Mouse (Mus musculus): ENCODE results near the gene Ywhah. TPM values are rescaled to one million over a fixed set of nuclear protein-coding genes. Genes with fewer than 3 reads are reported as not detected.
"Not testable (repeated sequence)": the region's sequence is repeated elsewhere in the genome, so short reads cannot be mapped to it uniquely, and the experiment has no call there.

Ywhah gene
- polyA plus RNA-seq, 1 experiment from 2014 or later = 385 TPM

DNA sequence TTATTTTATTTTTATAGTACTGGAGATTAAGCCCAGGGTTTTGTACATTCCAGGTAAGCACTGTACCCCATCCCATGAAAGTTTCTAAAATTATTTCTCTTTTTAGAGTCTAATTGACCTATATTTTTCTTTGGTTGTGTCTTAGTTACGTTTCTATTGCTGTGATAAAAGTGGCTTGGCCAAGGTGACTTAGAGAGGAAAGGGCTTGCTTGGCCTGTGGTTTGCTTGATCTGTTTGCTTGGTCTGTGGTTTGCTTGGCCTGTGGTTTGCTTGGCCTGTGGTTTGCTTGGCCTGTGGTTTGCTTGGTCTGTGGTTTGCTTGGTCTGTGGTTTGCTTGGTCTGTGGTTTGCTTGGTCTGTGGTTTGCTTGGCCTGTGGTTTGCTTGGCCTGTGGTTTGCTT, 22.1 kb downstream of the Ywhah start:
- WGBS = 85% methylated on average over 1 of the region's 1 CpGs
- not testable (repeated sequence) for H3K9me3 ChIP-seq (ENCODE audit: low read length); H3K4me1 ChIP-seq (ENCODE audit: insufficient read depth, low read length); H3K4me2 ChIP-seq (replicated peaks; ENCODE audit: low read depth, low read length); H3K36me3 ChIP-seq (ENCODE audit: insufficient read depth, low read length); H3K4me3 ChIP-seq (ENCODE audit: low read length); ATAC-seq (ENCODE audit: low FRiP score, low TSS enrichment); H3K27ac ChIP-seq (ENCODE audit: low read length); H3K9ac ChIP-seq (replicated peaks; ENCODE audit: low read length); H3K27me3 ChIP-seq (ENCODE audit: insufficient read depth, low read length)

DNA sequence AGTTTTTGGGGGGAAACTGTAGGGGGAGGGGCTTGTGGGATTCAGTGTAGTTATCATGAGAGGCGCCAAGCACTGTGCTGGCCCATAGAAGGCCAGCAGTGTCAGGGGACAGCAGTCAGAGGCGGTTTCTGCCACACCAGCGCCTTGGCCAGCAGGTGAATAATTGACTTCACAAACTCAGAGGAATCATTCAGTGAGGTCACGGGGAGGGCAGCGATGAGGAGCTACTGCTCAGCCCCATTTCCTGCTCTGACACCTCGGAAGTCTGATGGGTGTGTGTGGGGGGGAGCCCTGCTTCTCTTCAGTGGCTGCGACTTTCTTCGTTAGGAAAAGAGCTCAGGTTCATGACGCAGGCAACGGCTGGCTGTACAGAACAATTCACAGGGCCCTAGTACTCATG, 24.8 kb downstream of the Ywhah start:
- no peaks in the 10 kb centered on the region for H3K36me3 ChIP-seq (ENCODE audit: insufficient read depth, low read length)
- no peak overlapping the region for H3K4me3 ChIP-seq (ENCODE audit: low read length)
- 0 out of 2 replicates have a peak, but pooled peaks cover 2% of the 10 kb centered on the region for H3K9me3 ChIP-seq (ENCODE audit: low read length)
- H3K9ac ChIP-seq (replicated peaks; ENCODE audit: low read length) = no peak overlapping the region
- no peak overlapping the region for H3K27ac ChIP-seq (ENCODE audit: low read length)
- 29% methylated on average over 10 of the region's 10 CpGs for WGBS
- no peak overlapping the region for H3K4me2 ChIP-seq (replicated peaks; ENCODE audit: low read depth, low read length)
- no peaks in the 10 kb centered on the region for H3K27me3 ChIP-seq (ENCODE audit: insufficient read depth, low read length)
- H3K4me1 ChIP-seq (ENCODE audit: insufficient read depth, low read length) = peaks cover 4% of the 10 kb centered on the region; the same call in 1 of the 2 replicates
- peak; percentile 79 for ATAC-seq (ENCODE audit: low FRiP score, low TSS enrichment)

DNA sequence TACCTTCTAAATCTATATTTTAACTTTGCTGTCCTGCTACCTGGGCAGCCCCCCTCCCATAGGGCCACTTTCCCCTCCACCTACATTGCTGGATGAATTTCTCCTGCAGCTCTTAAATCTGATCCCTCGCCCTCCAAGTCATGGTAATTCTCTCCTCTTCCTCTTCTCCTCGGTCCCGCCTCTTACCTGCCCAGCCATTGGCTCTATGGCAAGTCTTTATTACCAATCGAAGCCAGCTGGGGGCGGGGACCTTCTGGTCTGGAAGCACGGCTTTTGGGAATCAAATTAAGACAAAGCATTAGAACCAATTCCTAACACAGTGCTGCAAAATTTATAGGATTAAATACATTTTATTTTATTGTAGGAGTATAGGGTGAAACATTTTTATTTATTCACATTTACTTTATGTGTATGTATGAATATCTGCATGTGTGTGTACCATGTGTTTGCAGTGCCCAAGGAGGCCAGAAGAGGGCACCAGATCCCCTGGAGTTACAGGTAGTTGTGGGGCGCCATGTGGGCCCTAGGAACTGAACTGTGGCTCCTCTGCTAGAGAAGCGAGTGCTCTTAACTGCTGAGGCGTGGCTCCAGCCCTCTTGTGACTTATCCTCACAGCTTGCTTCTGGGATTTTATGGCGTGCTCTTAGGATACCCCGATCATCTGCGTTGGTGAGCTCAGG, 26.2 kb downstream of the Ywhah start:
- no peak overlapping the region for H3K4me3 ChIP-seq (ENCODE audit: low read length)
- H3K27me3 ChIP-seq (ENCODE audit: insufficient read depth, low read length) = no peaks in the 10 kb centered on the region
- no peak overlapping the region for H3K27ac ChIP-seq (ENCODE audit: low read length)
- no peak overlapping the region for H3K9ac ChIP-seq (replicated peaks; ENCODE audit: low read length)
- H3K36me3 ChIP-seq (ENCODE audit: insufficient read depth, low read length) = no peaks in the 10 kb centered on the region
- 90% methylated on average over 12 of the region's 12 CpGs for WGBS
- ATAC-seq (ENCODE audit: low FRiP score, low TSS enrichment) = no peak
- 0 out of 2 replicates have a peak, but pooled peaks cover 2% of the 10 kb centered on the region for H3K9me3 ChIP-seq (ENCODE audit: low read length)
- peaks cover under 1% of the 10 kb centered on the region; the same call in 1 of the 2 replicates for H3K4me1 ChIP-seq (ENCODE audit: insufficient read depth, low read length)
- no peak overlapping the region for H3K4me2 ChIP-seq (replicated peaks; ENCODE audit: low read depth, low read length)

DNA sequence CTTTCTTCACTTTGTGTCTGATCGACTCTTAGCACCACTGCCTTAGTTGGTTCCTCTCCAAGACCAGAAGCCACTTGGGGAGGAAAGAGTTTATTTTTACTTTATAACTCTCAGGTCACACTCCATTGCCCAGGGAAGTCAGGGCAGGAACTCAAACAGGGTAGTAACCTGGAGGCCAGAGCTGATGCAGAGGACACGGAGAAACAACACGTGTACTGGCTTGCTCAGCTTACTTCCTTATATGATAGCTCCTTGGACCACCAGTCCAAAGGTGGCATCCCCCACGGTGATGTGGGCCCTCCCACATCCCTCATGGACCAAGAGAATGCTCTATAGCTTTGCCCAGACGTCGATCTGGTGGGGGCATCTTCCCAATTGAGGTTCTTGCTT, 26.7 kb downstream of the Ywhah start:
- ATAC-seq (ENCODE audit: low FRiP score, low TSS enrichment) = peak; percentile 76
- no peak overlapping the region for H3K4me2 ChIP-seq (replicated peaks; ENCODE audit: low read depth, low read length)
- no peak overlapping the region for H3K4me3 ChIP-seq (ENCODE audit: low read length)
- no peaks in the 10 kb centered on the region for H3K36me3 ChIP-seq (ENCODE audit: insufficient read depth, low read length)
- H3K9me3 ChIP-seq (ENCODE audit: low read length) = 0 out of 2 replicates have a peak, but pooled peaks cover 2% of the 10 kb centered on the region
- no peak overlapping the region for H3K9ac ChIP-seq (replicated peaks; ENCODE audit: low read length)
- H3K27me3 ChIP-seq (ENCODE audit: insufficient read depth, low read length) = no peaks in the 10 kb centered on the region
- H3K4me1 ChIP-seq (ENCODE audit: insufficient read depth, low read length) = no peaks in the 10 kb centered on the region
- WGBS = 61% methylated on average over 6 of the region's 6 CpGs
- no peak overlapping the region for H3K27ac ChIP-seq (ENCODE audit: low read length)

DNA sequence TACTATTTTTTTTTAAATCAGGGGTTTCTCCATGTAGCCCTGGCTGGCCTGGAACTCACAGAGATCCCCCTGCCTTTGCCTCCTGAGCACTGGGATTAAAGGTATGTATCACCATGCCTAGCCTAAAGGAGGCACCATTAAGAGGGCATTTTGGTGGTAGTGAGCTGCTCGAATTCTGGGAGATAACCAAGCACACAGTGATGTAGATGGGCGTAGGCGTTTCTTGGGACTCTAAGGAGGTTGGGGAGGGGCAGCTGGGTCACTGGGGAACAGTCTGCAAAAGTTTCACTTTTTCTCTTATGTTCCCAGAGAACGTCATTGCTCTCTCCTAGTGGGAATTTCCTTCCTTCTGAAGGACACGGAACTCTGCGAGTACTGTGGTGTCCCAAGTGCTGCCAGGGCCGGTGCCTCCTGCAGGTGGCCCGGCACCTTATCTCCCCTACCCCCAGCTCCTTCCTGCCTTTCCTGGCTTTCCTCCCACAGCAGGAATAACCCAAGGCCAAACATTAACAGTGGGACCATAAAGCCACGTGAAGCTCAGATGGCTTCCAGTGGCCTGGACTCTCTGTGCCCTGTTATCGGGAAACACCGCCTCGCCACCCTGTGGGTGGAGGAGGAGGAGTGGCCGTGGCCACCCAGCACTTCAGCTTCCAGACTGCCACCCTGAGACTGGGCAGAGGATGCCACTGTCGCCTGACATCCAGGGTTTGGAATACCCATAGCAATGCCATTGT, 34.4 kb downstream of the Ywhah start:
- H3K36me3 ChIP-seq (ENCODE audit: insufficient read depth, low read length) = no peaks in the 10 kb centered on the region
- no peaks in the 10 kb centered on the region for H3K9me3 ChIP-seq (ENCODE audit: low read length)
- no peak overlapping the region for H3K4me2 ChIP-seq (replicated peaks; ENCODE audit: low read depth, low read length)
- no peak overlapping the region for H3K4me3 ChIP-seq (ENCODE audit: low read length)
- no peak overlapping the region for H3K27ac ChIP-seq (ENCODE audit: low read length)
- 66% methylated on average over 14 of the region's 14 CpGs for WGBS
- no peaks in the 10 kb centered on the region for H3K27me3 ChIP-seq (ENCODE audit: insufficient read depth, low read length)
- no peak overlapping the region for H3K9ac ChIP-seq (replicated peaks; ENCODE audit: low read length)
- ATAC-seq (ENCODE audit: low FRiP score, low TSS enrichment) = 0 out of 2 replicates have a peak, but pooled peaks have one; percentile 57
- H3K4me1 ChIP-seq (ENCODE audit: insufficient read depth, low read length) = no peaks in the 10 kb centered on the region

GRCm38 (mm10) chr5:33056126-33056765, 37.6 kb downstream of the Ywhah start:
- Histone ChIP-seq H3K9ac (replicated peaks; ENCODE audit: low read length) (no peak overlapping the region), H3K27ac (ENCODE audit: low read length) (peak overlapping the region; percentile 55), H3K36me3 (ENCODE audit: insufficient read depth, low read length) (no peaks in the 10 kb centered on the region), H3K27me3 (ENCODE audit: insufficient read depth, low read length) (no peaks in the 10 kb centered on the region), H3K4me2 (replicated peaks; ENCODE audit: low read depth, low read length) (no peak overlapping the region), H3K4me1 (ENCODE audit: insufficient read depth, low read length) (no peaks in the 10 kb centered on the region), H3K9me3 (ENCODE audit: low read length) (no peaks in the 10 kb centered on the region), H3K4me3 (ENCODE audit: low read length) (no peak overlapping the region)
- ATAC-seq (ENCODE audit: low FRiP score, low TSS enrichment) = peak; percentile 83
- WGBS = 53% methylated on average over 10 of the region's 10 CpGs

GRCm38 (mm10) chr5:33070071-33070470, 51.5 kb downstream of the Ywhah start:
- no peaks in the 10 kb centered on the region for H3K9me3 ChIP-seq (ENCODE audit: low read length)
- no peaks in the 10 kb centered on the region for H3K4me1 ChIP-seq (ENCODE audit: insufficient read depth, low read length)
- H3K27ac ChIP-seq (ENCODE audit: low read length) = no peak overlapping the region
- H3K9ac ChIP-seq (replicated peaks; ENCODE audit: low read length) = no peak overlapping the region
- no peak for ATAC-seq (ENCODE audit: low FRiP score, low TSS enrichment)
- no peaks in the 10 kb centered on the region for H3K27me3 ChIP-seq (ENCODE audit: insufficient read depth, low read length)
- no peak overlapping the region for H3K4me2 ChIP-seq (replicated peaks; ENCODE audit: low read depth, low read length)
- no peaks in the 10 kb centered on the region for H3K36me3 ChIP-seq (ENCODE audit: insufficient read depth, low read length)
- no peak overlapping the region for H3K4me3 ChIP-seq (ENCODE audit: low read length)

GRCm38 (mm10) chr5:33076490-33077191, 58.0 kb downstream of the Ywhah start:
- Histone ChIP-seq H3K4me3 (ENCODE audit: low read length) (no peak overlapping the region), H3K27ac (ENCODE audit: low read length) (no peak overlapping the region), H3K9ac (replicated peaks; ENCODE audit: low read length) (no peak overlapping the region), H3K9me3 (ENCODE audit: low read length) (no peaks in the 10 kb centered on the region), H3K36me3 (ENCODE audit: insufficient read depth, low read length) (no peaks in the 10 kb centered on the region), H3K4me1 (ENCODE audit: insufficient read depth, low read length) (no peaks in the 10 kb centered on the region), H3K4me2 (replicated peaks; ENCODE audit: low read depth, low read length) (no peak overlapping the region), H3K27me3 (ENCODE audit: insufficient read depth, low read length) (no peaks in the 10 kb centered on the region)
- 78% methylated on average over 6 of the region's 6 CpGs for WGBS
- no peak for ATAC-seq (ENCODE audit: low FRiP score, low TSS enrichment)
